Mouse (Mus musculus) stomach, postnatal 0 days (tissue): Measurements from ENCODE around the gene Klk1b1. TPM values are rescaled to one million over a fixed set of nuclear protein-coding genes. Genes with fewer than 3 reads are reported as not detected.

ENCODE experiments used
- ATAC-seq: fragments of 200-750 bp; cut with Nextera tagmentation; 2 replicates; pipeline ENCODE4 v1.8.0; 2017; ENCODE audit not compliant: low FRiP score, low TSS enrichment
- DNase-seq: peaks from one replicate; pipeline ENCODE4 v3.0.0-alpha.2; 2016; ENCODE audit warnings: low spot score
- H3K27ac ChIP-seq: fragments of 300-500 bp; sonication (generic); replicated peaks from 2 replicates; pipeline ENCODE4 v1.5.1; 2014; ENCODE audit warnings: mild to moderate bottlenecking, control low read depth
- H3K27me3 ChIP-seq: fragments of 300-500 bp; sonication (generic); 2 replicates; pipeline ENCODE4 v1.6.1; 2014; ENCODE audit warnings: low read length; ENCODE audit not compliant: control insufficient read depth, insufficient read depth
- H3K36me3 ChIP-seq: fragments of 300-500 bp; sonication (generic); 2 replicates; pipeline ENCODE4 v1.6.1; 2014; ENCODE audit warnings: low read length, mixed read lengths; ENCODE audit not compliant: control insufficient read depth, insufficient read depth
- H3K4me1 ChIP-seq: fragments of 300-500 bp; sonication (generic); replicated peaks from 2 replicates; pipeline ENCODE4 v1.6.1; 2014; ENCODE audit warnings: antibody characterized with exemption; ENCODE audit not compliant: control insufficient read depth, insufficient read depth
- H3K4me2 ChIP-seq: fragments of 300-500 bp; sonication (generic); replicated peaks from 2 replicates; pipeline ENCODE4 v1.6.1; 2014; ENCODE audit warnings: low read depth, mild to moderate bottlenecking, control low read depth, moderate library complexity
- H3K4me3 ChIP-seq: fragments of 300-500 bp; sonication (generic); 2 replicates; pipeline ENCODE4 v1.5.1; 2014; ENCODE audit warnings: low read depth, low read length, control low read depth
- H3K9ac ChIP-seq: fragments of 300-500 bp; sonication (generic); 2 replicates; pipeline ENCODE4 v1.6.1; 2014; ENCODE audit warnings: mild to moderate bottlenecking, low read length, control low read depth, mixed read lengths
- H3K9me3 ChIP-seq: fragments of 300-500 bp; sonication (generic); 2 replicates; pipeline ENCODE4 v1.6.1; 2016; ENCODE audit warnings: low read length; ENCODE audit not compliant: control insufficient read depth
- CTCF ChIP-seq: IDR thresholded peaks from 2 replicates; pipeline ENCODE4 v1.5.1; 2016; ENCODE audit warnings: antibody characterized with exemption, low read depth, mild to moderate bottlenecking, moderate library complexity
- EP300 ChIP-seq: optimal IDR thresholded peaks from 2 replicates; pipeline ENCODE3; 2016; ENCODE audit warnings: antibody characterized with exemption
- WGBS: fragments of 180-500 bp; shearing (Covaris S2); extraction: QIAGEN DNeasy Blood & Tissue Kit; methylation state at CpG from one replicate; pipeline ENCODE4 v1.1.7; 2014; 5-methylcytosine and 5-hydroxymethylcytosine counted together
- polyA plus RNA-seq: library from polyadenylated mRNA; unstranded; fragments of >200 nt; fragmentation: Nextera tagmentation; extraction: Ambion mirVana; gene quantifications from 2 replicates; pipeline ENCODE4 v1.2.1, GENCODE M21; 2015

Gene Klk1b1
- polyA plus RNA-seq, 1 experiment from 2014 or later, result not detected

GRCm38 (mm10) chr7:43921941-43922340 is 44.6 kb upstream of the Klk1b1 start:
- no peak for TF ChIP-seq CTCF
- no peak for TF ChIP-seq EP300
- Histone ChIP-seq H3K4me1 (no peaks in the 10 kb centered on the region), H3K4me3 (no peak overlapping the region), H3K4me2 (no peak overlapping the region), H3K9me3 (no peaks in the 10 kb centered on the region), H3K36me3 (no peaks in the 10 kb centered on the region), H3K9ac (no peak overlapping the region), H3K27me3 (no peaks in the 10 kb centered on the region), H3K27ac (no peak overlapping the region)
- DNase-seq (no peak), ATAC-seq (no peak)
- WGBS, result 87% methylated on average over 2 of the region's 2 CpGs

- no peak overlapping the region for H3K4me3 ChIP-seq
- WGBS, result 76% methylated on average over 5 of the region's 5 CpGs
Measured at GRCm38 (mm10) chr7:43925985-43926384, 40.6 kb upstream of the Klk1b1 start.

GRCm38 (mm10) chr7:43928521-43928920 is 38.0 kb upstream of the Klk1b1 start:
- 34% methylated on average over 4 of the region's 4 CpGs for WGBS

More at GRCm38 (mm10) chr7:43925985-43926384, 40.6 kb upstream of the Klk1b1 start:
- no peaks in the 10 kb centered on the region for H3K9me3 ChIP-seq
- H3K4me1 ChIP-seq, result no peaks in the 10 kb centered on the region
- DNase-seq, result peak; percentile 26
- TF ChIP-seq CTCF (peak; percentile 66), EP300 (no peak)
- no peak overlapping the region for H3K4me2 ChIP-seq
- H3K36me3 ChIP-seq, result no peaks in the 10 kb centered on the region
- H3K9ac ChIP-seq, result no peak overlapping the region
- ATAC-seq, result no peak
- H3K27me3 ChIP-seq, result no peaks in the 10 kb centered on the region
- H3K27ac ChIP-seq, result no peak overlapping the region

GRCm38 (mm10) chr7:43932337-43932736 is 34.2 kb upstream of the Klk1b1 start:
- Histone ChIP-seq H3K4me2 (no peak overlapping the region), H3K9me3 (no peaks in the 10 kb centered on the region), H3K9ac (no peak overlapping the region), H3K4me3 (no peak overlapping the region), H3K27me3 (no peaks in the 10 kb centered on the region), H3K4me1 (no peaks in the 10 kb centered on the region), H3K36me3 (no peaks in the 10 kb centered on the region), H3K27ac (no peak overlapping the region)
- TF ChIP-seq CTCF, result no peak
- TF ChIP-seq EP300, result no peak
- WGBS, result 53% methylated on average over 4 of the region's 4 CpGs
- no peak for DNase-seq
- no peak for ATAC-seq

More at GRCm38 (mm10) chr7:43928521-43928920, 38.0 kb upstream of the Klk1b1 start:
- Histone ChIP-seq H3K4me2 (no peak overlapping the region), H3K27ac (no peak overlapping the region), H3K9me3 (no peaks in the 10 kb centered on the region), H3K9ac (no peak overlapping the region), H3K4me1 (no peaks in the 10 kb centered on the region), H3K4me3 (no peak overlapping the region), H3K36me3 (no peaks in the 10 kb centered on the region), H3K27me3 (no peaks in the 10 kb centered on the region)
- ATAC-seq (peak; percentile 54; the same call in 1 of the 2 replicates), DNase-seq (peak; percentile 48)
- TF ChIP-seq EP300 (no peak), CTCF (peak; percentile 65)

GRCm38 (mm10) chr7:43933440-43933839 is 33.1 kb upstream of the Klk1b1 start, which contains the start of gene Klk15:
TSS of gene Klk15 (plus strand) at chr7:43933740.
- Histone ChIP-seq H3K4me1 (no peaks in the 10 kb centered on the region), H3K36me3 (no peaks in the 10 kb centered on the region), H3K4me3 (no peak within 1 kb of the TSS), H3K9ac (no peak within 1 kb of the TSS), H3K4me2 (no peak within 1 kb of the TSS), H3K27me3 (no peaks in the 10 kb centered on the region), H3K9me3 (no peaks in the 10 kb centered on the region), H3K27ac (no peak within 1 kb of the TSS)
- no peak for TF ChIP-seq EP300
- TF ChIP-seq CTCF, result no peak
- ATAC-seq (no peak), DNase-seq (no peak)
- 80% methylated on average over 3 of the region's 3 CpGs for WGBS

GRCm38 (mm10) chr7:43934747-43935146 is 31.8 kb upstream of the Klk1b1 start:
- Histone ChIP-seq H3K27me3 (no peaks in the 10 kb centered on the region), H3K27ac (no peak overlapping the region), H3K9ac (no peak overlapping the region), H3K9me3 (no peaks in the 10 kb centered on the region), H3K4me2 (no peak overlapping the region), H3K36me3 (no peaks in the 10 kb centered on the region), H3K4me3 (no peak overlapping the region), H3K4me1 (no peaks in the 10 kb centered on the region)
- DNase-seq (no peak), ATAC-seq (no peak)
- TF ChIP-seq CTCF, result no peak
- no peak for TF ChIP-seq EP300
- 38% methylated on average over 3 of the region's 3 CpGs for WGBS
